Mouse (Mus musculus) G1E (cell line): Measurements from ENCODE around the gene Acbd6. TPM values are rescaled to one million over a fixed set of nuclear protein-coding genes. Genes with fewer than 3 reads are reported as not detected.

Source experiments
- ATAC-seq: 2 replicates; pipeline ENCODE4 v1.8.0; 2016; ENCODE audit warnings: mild to moderate bottlenecking; ENCODE audit not compliant: insufficient number of reproducible peaks, poor library complexity, low FRiP score, severe bottlenecking; ENCODE audit errors: extremely low read depth
- DNase-seq: peaks from one replicate; pipeline ENCODE4 v3.0.0; 2012; ENCODE audit warnings: low spot score
- H3K27me3 ChIP-seq: 2 replicates; pipeline ENCODE4 v1.6.1; 2012; ENCODE audit warnings: mild to moderate bottlenecking, low read length, inconsistent platforms; ENCODE audit not compliant: insufficient read depth
- H3K36me3 ChIP-seq: replicated peaks from 2 replicates; pipeline ENCODE3; 2012; ENCODE audit warnings: mild to moderate bottlenecking, inconsistent platforms
- H3K4me1 ChIP-seq: 2 replicates; pipeline ENCODE4 v1.6.1; 2012; ENCODE audit warnings: low read depth, low read length, inconsistent platforms, mixed read lengths; ENCODE audit not compliant: insufficient read depth
- H3K4me3 ChIP-seq: 2 replicates; pipeline ENCODE4 v1.5.1; 2012; ENCODE audit warnings: low read depth, mild to moderate bottlenecking, inconsistent platforms, low read length, moderate library complexity, mixed read lengths
- H3K9me3 ChIP-seq: replicated peaks from 2 replicates; pipeline ENCODE4 v1.6.1; 2012; ENCODE audit warnings: inconsistent platforms
- CTCF ChIP-seq: IDR thresholded peaks from 2 replicates; pipeline ENCODE4 v1.5.1; 2012; ENCODE audit warnings: low read depth, low read length, inconsistent platforms, mixed read lengths
- GATA1 ChIP-seq: IDR thresholded peaks from 2 replicates; pipeline ENCODE4 v1.6.1; 2012; ENCODE audit warnings: borderline replicate concordance, low read length, inconsistent platforms, mixed read lengths
- GATA2 ChIP-seq: IDR thresholded peaks from 2 replicates; pipeline ENCODE4 v1.6.1; 2012; ENCODE audit warnings: low read depth, low read length, inconsistent platforms, borderline replicate concordance
- POLR2AphosphoS5 ChIP-seq: IDR thresholded peaks from 2 replicates; pipeline ENCODE4 v1.6.1; 2012; ENCODE audit warnings: low read depth, low read length, inconsistent platforms; ENCODE audit not compliant: insufficient replicate concordance
- TAL1 ChIP-seq: conservative IDR thresholded peaks from 2 replicates; pipeline ENCODE4 v1.6.1; 2012; ENCODE audit warnings: low read depth, low read length, inconsistent platforms, mixed read lengths
- polyA plus RNA-seq: library from polyadenylated mRNA; stranded (reverse); fragments of >175 nt; gene quantifications from 2 replicates; pipeline ENCODE4 v1.2.3, GENCODE M21; 2012
- total RNA-seq, 2 experiments: library from RNA; stranded (forward) in 1 of 2; stranded (reverse) in 1 of 2; fragments of 200-1000 nt in 1 of 2; fragments of >200 nt in 1 of 2; fragmentation: Nextera tagmentation in 1 of 2; gene quantifications; 2 replicates each; pipeline ENCODE4 v1.2.3; 2014 to 2017

The Acbd6 gene
- total and polyA plus RNA-seq, 3 experiments = 47.0 to 445 (median 86.7) TPM

DNA sequence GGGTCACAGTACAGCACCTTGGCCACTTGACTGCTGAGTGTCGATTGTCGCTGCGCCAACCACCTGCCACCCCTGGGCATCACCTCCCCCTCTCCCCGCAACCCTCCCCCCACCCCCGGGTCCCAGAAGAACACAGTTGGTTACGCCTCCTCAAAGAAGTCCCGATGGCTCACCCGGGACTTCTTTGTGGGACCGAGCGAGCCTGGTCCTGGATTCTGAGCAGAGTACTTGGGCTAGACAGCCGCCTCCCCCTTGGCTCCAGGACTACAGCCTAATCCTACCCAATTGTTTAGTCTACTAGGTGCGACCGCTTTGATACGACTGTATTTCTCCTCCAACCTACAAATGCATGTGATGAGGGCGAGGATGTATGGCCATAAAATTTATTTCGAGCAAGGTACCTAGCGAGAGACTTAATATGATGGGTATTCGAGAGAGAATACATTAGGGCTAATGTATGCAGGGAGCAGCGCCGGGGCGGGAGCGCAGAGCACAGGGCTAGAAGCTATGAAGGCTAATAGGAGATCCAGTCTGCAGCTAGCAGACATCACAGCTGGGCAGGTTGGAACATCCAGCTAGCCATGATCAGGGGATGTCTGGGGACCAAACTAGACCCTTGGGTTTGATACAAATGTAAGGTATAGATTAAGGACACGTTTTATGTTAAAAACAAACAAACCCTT is 171.3 kb downstream of the Acbd6 start:
- no peaks in the 10 kb centered on the region for H3K36me3 ChIP-seq
- DNase-seq (no peak), ATAC-seq (no peak)
- H3K4me1 ChIP-seq = no peaks in the 10 kb centered on the region
- H3K4me3 ChIP-seq = no peak overlapping the region
- TF ChIP-seq GATA1 = no peak
- TF ChIP-seq TAL1 = no peak
- TF ChIP-seq GATA2 = no peak
- no peak for TF ChIP-seq CTCF
- no peak for TF ChIP-seq POLR2AphosphoS5
- no peaks in the 10 kb centered on the region for H3K9me3 ChIP-seq
- peaks cover 27% of the 10 kb centered on the region for H3K27me3 ChIP-seq

DNA sequence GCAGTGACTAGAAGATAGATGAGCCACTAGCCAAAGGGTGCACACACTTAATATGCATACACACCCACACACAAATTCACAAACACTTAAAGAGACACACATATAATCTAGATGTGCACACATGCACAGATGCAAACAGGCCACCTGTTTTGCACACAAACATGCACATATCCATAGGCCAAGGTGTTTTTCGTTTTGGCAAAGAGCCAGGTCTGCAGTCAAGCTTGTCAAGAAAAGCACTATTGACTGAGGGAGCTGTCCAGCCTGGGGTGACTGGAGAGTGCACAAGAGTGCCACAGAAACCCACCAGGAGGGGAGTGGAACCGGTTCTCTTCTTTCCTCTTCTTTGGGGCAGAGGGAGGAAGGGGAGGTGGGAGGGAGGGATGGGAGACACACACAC is 173.2 kb downstream of the Acbd6 start:
- Histone ChIP-seq H3K4me1 (no peaks in the 10 kb centered on the region), H3K4me3 (no peak overlapping the region), H3K36me3 (no peaks in the 10 kb centered on the region), H3K27me3 (peaks cover 43% of the 10 kb centered on the region), H3K9me3 (no peaks in the 10 kb centered on the region)
- no peak for TF ChIP-seq TAL1
- TF ChIP-seq POLR2AphosphoS5 = no peak
- no peak for TF ChIP-seq CTCF
- no peak for TF ChIP-seq GATA2
- TF ChIP-seq GATA1 = no peak
- ATAC-seq (no peak), DNase-seq (no peak)

DNA sequence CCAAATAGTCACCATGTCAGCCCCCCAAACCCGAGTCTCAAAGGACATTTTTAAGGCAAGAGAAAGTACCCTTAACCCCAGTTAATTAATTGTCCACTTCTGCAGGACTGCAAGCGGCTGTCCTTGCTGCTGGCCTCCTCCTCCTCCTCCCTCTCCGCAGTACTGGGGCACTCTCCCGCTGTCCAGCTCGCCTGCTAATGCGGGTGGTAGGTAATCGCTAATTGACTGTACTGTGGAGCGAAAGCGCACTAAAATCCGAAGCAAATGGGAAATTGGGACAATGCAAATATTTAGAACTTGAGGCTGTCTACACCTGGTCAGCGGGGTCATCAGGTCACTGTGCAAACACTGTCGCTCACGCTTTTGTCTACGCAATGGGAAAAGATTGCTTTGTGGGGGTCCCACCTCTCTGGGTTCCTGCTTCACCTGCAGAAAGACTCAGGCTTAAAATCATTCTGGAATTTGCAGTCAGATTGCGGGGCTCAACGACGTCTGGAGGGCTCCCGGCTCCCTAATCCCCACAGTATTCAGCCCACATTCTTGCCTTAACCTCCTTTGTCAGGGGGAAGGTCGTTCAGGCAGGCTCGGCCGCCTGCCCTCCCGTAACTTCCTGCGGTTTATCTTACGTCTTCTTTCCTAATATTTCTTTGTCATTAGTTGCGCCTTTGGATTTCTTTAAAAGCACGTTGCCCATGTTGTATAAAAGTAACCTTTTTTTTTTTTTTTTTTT is 178.3 kb downstream of the Acbd6 start:
- no peaks in the 10 kb centered on the region for H3K9me3 ChIP-seq
- H3K4me3 ChIP-seq = no peak overlapping the region
- no peak for DNase-seq
- no peaks in the 10 kb centered on the region for H3K36me3 ChIP-seq
- TF ChIP-seq TAL1 (no peak), GATA1 (no peak), POLR2AphosphoS5 (no peak), CTCF (no peak), GATA2 (no peak)
- H3K27me3 ChIP-seq = peaks cover 80% of the 10 kb centered on the region
- 0 out of 2 replicates have a peak, but pooled peaks cover 2% of the 10 kb centered on the region for H3K4me1 ChIP-seq
- ATAC-seq = no peak

DNA sequence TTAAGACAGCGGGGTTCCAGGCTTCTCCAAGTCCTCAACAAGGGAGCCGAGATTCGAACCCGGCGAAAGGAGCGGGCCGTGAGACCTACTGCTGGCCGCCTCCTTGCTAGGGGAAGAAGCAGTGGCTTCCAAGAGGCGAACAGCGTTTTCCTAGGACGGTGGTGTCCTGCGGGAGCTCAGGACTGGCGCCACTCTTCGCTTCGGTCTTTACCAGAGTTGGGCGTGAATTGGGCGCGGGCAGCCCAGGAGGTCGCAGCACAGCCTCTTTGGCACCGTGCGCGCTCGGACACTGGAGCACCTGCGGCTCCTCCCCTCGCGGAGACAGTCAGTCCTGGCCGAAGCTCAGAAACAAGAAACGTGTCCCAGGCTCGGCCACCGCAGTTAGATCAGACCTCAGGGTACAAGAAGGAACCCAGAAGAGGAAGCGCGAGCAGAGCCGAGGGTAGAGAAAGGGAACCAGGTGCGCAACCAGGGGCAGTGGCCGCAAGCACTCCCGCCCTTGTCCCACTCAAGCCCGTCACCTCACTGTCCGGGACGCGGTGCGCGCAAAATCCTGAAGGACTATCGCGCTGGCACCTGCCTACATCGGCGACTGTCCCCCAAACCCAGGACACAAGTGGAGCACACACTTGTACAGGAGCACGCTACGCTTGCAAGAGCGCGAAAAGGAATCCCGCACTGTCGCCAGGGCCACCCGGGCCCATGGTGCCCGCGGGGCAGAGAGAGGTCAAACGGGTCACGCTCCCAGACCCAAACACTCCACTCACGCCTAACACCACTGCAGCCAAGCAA is 179.3 kb downstream of the Acbd6 start:
- Histone ChIP-seq H3K9me3 (no peaks in the 10 kb centered on the region), H3K36me3 (no peaks in the 10 kb centered on the region), H3K27me3 (peaks cover 83% of the 10 kb centered on the region), H3K4me3 (no peak overlapping the region), H3K4me1 (0 out of 2 replicates have a peak, but pooled peaks cover 2% of the 10 kb centered on the region)
- ATAC-seq = no peak
- no peak for DNase-seq
- TF ChIP-seq CTCF = no peak
- TF ChIP-seq TAL1 = no peak
- no peak for TF ChIP-seq GATA2
- no peak for TF ChIP-seq POLR2AphosphoS5
- no peak for TF ChIP-seq GATA1

DNA sequence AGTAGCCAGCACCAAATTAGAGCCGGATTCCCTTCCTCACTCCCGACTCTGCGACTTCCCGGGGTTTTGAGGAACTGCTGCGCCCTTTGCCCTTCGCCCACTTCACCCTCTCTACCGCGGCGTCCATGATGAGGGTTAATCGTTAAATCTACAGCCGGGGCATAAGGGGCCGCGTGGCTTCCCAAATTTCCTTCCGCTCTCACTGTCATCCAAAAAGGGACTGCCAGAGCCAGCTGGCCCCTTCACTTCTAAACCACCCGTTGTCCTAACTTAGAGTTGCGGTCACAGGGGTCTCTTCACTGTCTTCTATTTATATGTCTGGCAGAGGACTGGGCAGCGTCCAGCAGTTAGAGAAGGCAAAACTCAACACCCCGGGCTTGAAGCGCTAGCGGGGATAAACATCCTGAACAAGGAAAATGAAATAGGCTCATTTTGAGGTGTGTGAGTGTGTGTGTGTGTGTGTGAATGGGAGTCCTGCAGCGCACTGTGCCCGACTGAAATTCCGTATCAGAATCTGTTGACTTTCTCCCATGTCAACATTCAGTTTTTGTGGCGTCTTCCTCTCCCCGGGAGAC is 180.0 kb downstream of the Acbd6 start:
- DNase-seq (no peak), ATAC-seq (no peak)
- no peaks in the 10 kb centered on the region for H3K36me3 ChIP-seq
- H3K4me1 ChIP-seq = 0 out of 2 replicates have a peak, but pooled peaks cover 2% of the 10 kb centered on the region
- no peak overlapping the region for H3K4me3 ChIP-seq
- no peaks in the 10 kb centered on the region for H3K9me3 ChIP-seq
- peaks cover 85% of the 10 kb centered on the region for H3K27me3 ChIP-seq
- no peak for TF ChIP-seq GATA1
- TF ChIP-seq POLR2AphosphoS5 = no peak
- no peak for TF ChIP-seq TAL1
- no peak for TF ChIP-seq CTCF
- TF ChIP-seq GATA2 = no peak

Other genes starting within 250 kb of the Acbd6 start
- gene Xpr1, start 140.7 kb upstream of the Acbd6 start, total RNA-seq (2014; fragmentation: Nextera tagmentation) = 176 and 193 TPM in 2 replicates
- 37.0 and 43.4 TPM in 2 replicates for gene Xpr1, start 140.7 kb upstream of the Acbd6 start, total RNA-seq (2017)
- 9.0 and 11.5 TPM in 2 replicates for gene Xpr1, start 140.7 kb upstream of the Acbd6 start, polyA plus RNA-seq
- gene Lhx4, start 193.6 kb downstream of the Acbd6 start, total RNA-seq (2014; fragmentation: Nextera tagmentation) = not detected in 2 replicates
- gene Lhx4, start 193.6 kb downstream of the Acbd6 start, total RNA-seq (2017) = 0.11 TPM in 1 of 2 replicates, not detected in the other
- gene Lhx4, start 193.6 kb downstream of the Acbd6 start, polyA plus RNA-seq = not detected in 2 replicates